Mouse (Mus musculus): Measurements from ENCODE around the gene Rapgef1. TPM values are rescaled to one million over a fixed set of nuclear protein-coding genes. Genes with fewer than 3 reads are reported as not detected.

Rapgef1 gene
- total and polyA plus RNA-seq, 3 experiments: 86.5 to 185 (median 170) TPM

DNA sequence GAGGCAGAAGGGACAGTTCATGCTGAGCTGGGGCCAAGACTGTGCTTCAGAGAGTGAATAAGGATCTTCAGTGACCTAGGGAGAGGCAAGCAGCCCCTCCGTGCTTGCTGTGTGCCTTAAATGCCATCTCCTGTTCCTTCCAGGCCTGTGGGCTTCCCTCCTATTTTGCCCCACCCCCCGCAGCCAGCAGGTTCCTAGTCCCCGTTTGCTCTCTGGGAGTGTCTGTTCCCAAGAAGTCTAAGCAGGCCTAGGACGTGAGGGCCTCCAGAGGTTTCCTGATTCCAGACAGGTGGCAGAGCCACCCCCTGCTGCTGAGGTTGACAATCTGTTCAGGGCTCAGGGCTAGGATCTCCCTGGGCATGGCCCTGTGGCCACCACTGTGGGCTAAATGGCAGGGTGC is 119.3 kb downstream of the Rapgef1 start:
- H3K4me3 ChIP-seq (replicated peaks in 1 of 3; ENCODE audit: low read depth in 2 of 3, low read length in 2 of 3, poor library complexity in 1 of 3): no peak overlapping the region
- no peaks in the 10 kb centered on the region for H3K27me3 ChIP-seq (replicated peaks)
- dilution Hi-C loops (cut with MboI; ENCODE audit: extremely low pct_ligation_motif_present, extremely low pct_unique_long_range_greater_than_20kb, low sequenced_read_pairs) (no loop called here), in situ Hi-C loops (cut with MboI; ENCODE audit: low pct_ligation_motif_present, low pct_unique_long_range_greater_than_20kb, low sequenced_read_pairs) (no loop called here)
- no peaks in the 10 kb centered on the region for H3K79me2 ChIP-seq (replicated peaks; ENCODE audit: control insufficient read depth, extremely low read depth, insufficient read depth, poor library complexity, severe bottlenecking)
- peaks cover 0 to 31% of the 10 kb centered on the region in 2 experiments; a peak in 2 of 4 replicates for H3K4me1 ChIP-seq (ENCODE audit: control insufficient read depth in 1 of 2, insufficient read depth in 2 of 2)
- H3K9ac ChIP-seq (ENCODE audit: insufficient read depth, low read depth): no peak overlapping the region
- TF ChIP-seq SIN3A (IDR thresholded peaks at IDR 0.05; ENCODE audit: low read length) (no peak), CHD2 (IDR thresholded peaks at IDR 0.05; ENCODE audit: low read length) (no peak), MYC (IDR thresholded peaks at IDR 0.05; ENCODE audit: low read depth, low read length) (no peak), USF1 (IDR thresholded peaks at IDR 0.05; ENCODE audit: low read depth, low read length) (no peak), MAX (IDR thresholded peaks at IDR 0.05; ENCODE audit: low read length) (no peak), IRF4 (IDR thresholded peaks at IDR 0.05; ENCODE audit: low read depth, low read length) (no peak), HCFC1 (IDR thresholded peaks at IDR 0.05; ENCODE audit: low read depth, low read length) (no peak), NELFE (IDR thresholded peaks at IDR 0.05; ENCODE audit: low read depth, low read length) (no peak), CHD1 (IDR thresholded peaks at IDR 0.05; ENCODE audit: low read depth, low read length) (no peak), ZC3H11A (IDR thresholded peaks at IDR 0.05; ENCODE audit: low read depth, low read length) (no peak)
- no peak for DNase-seq (ENCODE audit: extremely low read depth)
- no peaks in the 10 kb centered on the region for H3K9me3 ChIP-seq (replicated peaks; ENCODE audit: low read length)
- peaks cover 66 to 72% of the 10 kb centered on the region in 2 experiments for H3K36me3 ChIP-seq (replicated peaks in 1 of 2; ENCODE audit: control insufficient read depth in 1 of 2, insufficient read depth in 1 of 2, low read length in 1 of 2)
- H3K27ac ChIP-seq (ENCODE audit: insufficient read depth, low read depth): no peak overlapping the region
- H3K4me2 ChIP-seq (ENCODE audit: insufficient read depth, low read depth, poor library complexity, severe bottlenecking): no peak overlapping the region

DNA sequence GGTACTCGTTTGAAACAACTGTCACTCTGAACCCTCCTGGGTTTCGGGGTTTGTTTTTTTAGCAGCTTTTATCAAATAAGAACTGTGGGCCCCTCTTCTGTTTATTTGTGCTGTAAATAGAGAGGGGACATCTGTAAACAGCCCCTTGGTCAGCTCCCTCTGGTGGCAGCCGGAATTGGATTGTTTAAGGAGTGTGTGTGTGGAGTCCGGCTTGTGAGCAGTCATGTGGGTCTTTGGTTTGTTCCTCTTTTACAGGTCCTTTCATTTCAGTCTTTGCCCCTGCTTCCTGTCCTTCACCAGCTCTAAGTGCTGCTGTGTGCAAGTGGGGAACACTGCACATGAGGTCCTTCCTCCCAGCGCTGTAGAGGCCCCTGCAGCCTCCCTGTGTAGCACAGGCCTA is 119.8 kb downstream of the Rapgef1 start:
- H3K27ac ChIP-seq (ENCODE audit: insufficient read depth, low read depth): no peak overlapping the region

DNA sequence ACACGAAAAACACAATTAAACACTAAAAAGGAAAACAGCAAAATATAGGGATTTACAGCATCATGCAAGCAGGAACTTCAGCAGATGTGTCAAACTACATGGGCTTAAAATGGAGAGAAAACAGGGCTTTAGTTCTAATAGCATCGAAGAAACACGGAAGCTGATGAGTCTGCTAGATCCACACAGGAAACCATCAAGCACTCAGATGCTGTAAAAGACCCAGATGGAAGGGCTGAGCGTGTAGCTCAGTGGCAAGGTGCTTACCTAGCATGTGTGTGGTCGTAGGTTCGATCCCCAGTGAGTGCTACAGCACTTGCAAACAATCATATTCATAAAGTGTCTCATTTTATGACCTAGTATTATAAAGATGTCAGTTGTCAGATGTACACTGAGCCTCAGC is 121.7 kb downstream of the Rapgef1 start:
- no peaks in the 10 kb centered on the region for H3K27me3 ChIP-seq (replicated peaks)
- H3K4me1 ChIP-seq (ENCODE audit: control insufficient read depth in 1 of 2, insufficient read depth in 2 of 2): peaks cover 0 to 31% of the 10 kb centered on the region in 2 experiments; a peak in 2 of 4 replicates
- DNase-seq (ENCODE audit: extremely low read depth): no peak
- H3K36me3 ChIP-seq (replicated peaks in 1 of 2; ENCODE audit: control insufficient read depth in 1 of 2, insufficient read depth in 1 of 2, low read length in 1 of 2): peaks cover 43 to 48% of the 10 kb centered on the region in 2 experiments
- in situ Hi-C loops (cut with MboI; ENCODE audit: low pct_ligation_motif_present, low pct_unique_long_range_greater_than_20kb, low sequenced_read_pairs): no loop called here
- dilution Hi-C loops (cut with MboI; ENCODE audit: extremely low pct_ligation_motif_present, extremely low pct_unique_long_range_greater_than_20kb, low sequenced_read_pairs): no loop called here
- H3K4me2 ChIP-seq (ENCODE audit: insufficient read depth, low read depth, poor library complexity, severe bottlenecking): no peak overlapping the region
- no peak overlapping the region for H3K27ac ChIP-seq (ENCODE audit: insufficient read depth, low read depth)
- H3K4me3 ChIP-seq (replicated peaks in 1 of 3; ENCODE audit: low read depth in 2 of 3, low read length in 2 of 3, poor library complexity in 1 of 3): no peak overlapping the region
- H3K79me2 ChIP-seq (replicated peaks; ENCODE audit: control insufficient read depth, extremely low read depth, insufficient read depth, poor library complexity, severe bottlenecking): no peaks in the 10 kb centered on the region
- no peaks in the 10 kb centered on the region for H3K9me3 ChIP-seq (replicated peaks; ENCODE audit: low read length)
- H3K9ac ChIP-seq (ENCODE audit: insufficient read depth, low read depth): no peak overlapping the region
- no peak; the same call in 1 of the 2 replicates for TF ChIP-seq POLR2AphosphoS2 (IDR thresholded peaks at IDR 0.05; ENCODE audit: low read depth, low read length)
- TF ChIP-seq TBP (conservative IDR thresholded peaks at IDR 0.05; ENCODE audit: low read depth, low read length): peak; percentile 76
- TF ChIP-seq JUND (conservative IDR thresholded peaks at IDR 0.05; ENCODE audit: low read depth, low read length): no peak
- no peak for TF ChIP-seq BHLHE40 (IDR thresholded peaks at IDR 0.05; ENCODE audit: low read depth, low read length)

More for the DNA sequence above, 119.8 kb downstream of the Rapgef1 start:
- Histone ChIP-seq H3K9ac (ENCODE audit: insufficient read depth, low read depth) (no peak overlapping the region), H3K4me1 (ENCODE audit: control insufficient read depth in 1 of 2, insufficient read depth in 2 of 2) (peaks cover 0 to 31% of the 10 kb centered on the region in 2 experiments; a peak in 2 of 4 replicates), H3K36me3 (replicated peaks in 1 of 2; ENCODE audit: control insufficient read depth in 1 of 2, insufficient read depth in 1 of 2, low read length in 1 of 2) (peaks cover 60 to 66% of the 10 kb centered on the region in 2 experiments), H3K27me3 (replicated peaks) (no peaks in the 10 kb centered on the region), H3K9me3 (replicated peaks; ENCODE audit: low read length) (no peaks in the 10 kb centered on the region), H3K4me3 (replicated peaks in 1 of 3; ENCODE audit: low read depth in 2 of 3, low read length in 2 of 3, poor library complexity in 1 of 3) (no peak overlapping the region), H3K79me2 (replicated peaks; ENCODE audit: control insufficient read depth, extremely low read depth, insufficient read depth, poor library complexity, severe bottlenecking) (no peaks in the 10 kb centered on the region), H3K4me2 (ENCODE audit: insufficient read depth, low read depth, poor library complexity, severe bottlenecking) (no peak overlapping the region)
- TF ChIP-seq IRF4 (IDR thresholded peaks at IDR 0.05; ENCODE audit: low read depth, low read length): no peak
- no peak for TF ChIP-seq USF2 (conservative IDR thresholded peaks at IDR 0.05; ENCODE audit: low read depth, low read length)
- TF ChIP-seq POLR2A (IDR thresholded peaks at IDR 0.05; ENCODE audit: low read depth, low read length): no peak; the same call in 1 of the 2 replicates
- TF ChIP-seq NRF1 (IDR thresholded peaks at IDR 0.05; ENCODE audit: low read depth, low read length): no peak
- peak; percentile 32 for DNase-seq (ENCODE audit: extremely low read depth)
- dilution Hi-C loops (cut with MboI; ENCODE audit: extremely low pct_ligation_motif_present, extremely low pct_unique_long_range_greater_than_20kb, low sequenced_read_pairs): no loop called here
- in situ Hi-C loops (cut with MboI; ENCODE audit: low pct_ligation_motif_present, low pct_unique_long_range_greater_than_20kb, low sequenced_read_pairs): no loop called here

All from CH12.LX (cell line).